Mouse (Mus musculus) liver, embryonic 13.5 days (tissue): ENCODE measurements around the gene Ankrd60. TPM values are rescaled to one million over a fixed set of nuclear protein-coding genes. Genes with fewer than 3 reads are reported as not detected.
A peak's percentile ranks its signal among the peaks of the same experiment; 100 is the strongest.

Experiments
- ATAC-seq: fragments of 200-750 bp; cut with Nextera tagmentation; 2 replicates; pipeline ENCODE4 v1.8.0; 2017; ENCODE audit warnings: low read depth, mild to moderate bottlenecking, moderate number of reproducible peaks, moderate library complexity
- DNase-seq: peaks from one replicate; pipeline ENCODE4 v3.0.0; 2022
- H3K27ac ChIP-seq: fragments of 300-500 bp; sonication (generic); 2 replicates; pipeline ENCODE4 v1.5.1; 2015; ENCODE audit warnings: moderate library complexity, mild to moderate bottlenecking, inconsistent platforms
- H3K27me3 ChIP-seq: fragments of 300-500 bp; sonication (generic); 2 replicates; pipeline ENCODE4 v1.6.1; 2015; ENCODE audit warnings: mild to moderate bottlenecking, inconsistent platforms
- H3K36me3 ChIP-seq: fragments of 300-500 bp; sonication (generic); 2 replicates; pipeline ENCODE4 v1.6.1; 2015; ENCODE audit warnings: mild to moderate bottlenecking, inconsistent platforms
- H3K4me1 ChIP-seq: fragments of 300-500 bp; sonication (generic); replicated peaks from 2 replicates; pipeline ENCODE4 v1.6.1; 2015; ENCODE audit warnings: inconsistent platforms
- H3K4me2 ChIP-seq: fragments of 300-500 bp; sonication (generic); 2 replicates; pipeline ENCODE4 v1.6.1; 2015; ENCODE audit warnings: inconsistent platforms, mild to moderate bottlenecking, moderate library complexity
- H3K4me3 ChIP-seq: fragments of 300-500 bp; sonication (generic); replicated peaks from 2 replicates; pipeline ENCODE4 v1.5.1; 2015; ENCODE audit warnings: mild to moderate bottlenecking, inconsistent platforms
- H3K9ac ChIP-seq: fragments of 300-500 bp; sonication (generic); 2 replicates; pipeline ENCODE4 v1.6.1; 2015; ENCODE audit warnings: mild to moderate bottlenecking, inconsistent platforms
- H3K9me3 ChIP-seq: fragments of 300-500 bp; sonication (generic); replicated peaks from 2 replicates; pipeline ENCODE4 v1.6.1; 2016; ENCODE audit warnings: inconsistent platforms
- WGBS: fragments of 180-500 bp; shearing (Covaris S2); methylation state at CpG from one replicate; pipeline ENCODE4 v1.1.7; 2015; ENCODE audit not compliant: insufficient replicate concordance; 5-methylcytosine and 5-hydroxymethylcytosine counted together
- polyA plus RNA-seq: library from polyadenylated mRNA; unstranded; fragments of >200 nt; fragmentation: Nextera tagmentation; extraction: Ambion mirVana; gene quantifications from 2 replicates; pipeline ENCODE4 v1.2.1, GENCODE M21; 2015

The Ankrd60 gene
- polyA plus RNA-seq, 1 experiment from 2014 or later = not detected

GRCm38 (mm10) chr2:173583455-173583854 is 5.3 kb upstream of the Ankrd60 start:
- H3K9me3 ChIP-seq = no peaks in the 10 kb centered on the region
- peaks cover 52% of the 10 kb centered on the region for H3K4me1 ChIP-seq
- no peak overlapping the region for H3K4me3 ChIP-seq
- H3K27ac ChIP-seq = no peak overlapping the region
- ATAC-seq (no peak), DNase-seq (no peak)
- H3K9ac ChIP-seq = no peak overlapping the region
- WGBS = 31% methylated on average over 5 of the region's 5 CpGs
- H3K36me3 ChIP-seq = no peaks in the 10 kb centered on the region
- H3K27me3 ChIP-seq = peaks cover 84% of the 10 kb centered on the region
- no peak overlapping the region for H3K4me2 ChIP-seq

- peak; percentile 87 for ATAC-seq
- H3K36me3 ChIP-seq = no peaks in the 10 kb centered on the region
- 0 out of 2 replicates have a peak overlapping the region, but pooled peaks have one; percentile 0 for H3K9ac ChIP-seq
- H3K27me3 ChIP-seq = peaks cover 87% of the 10 kb centered on the region
- WGBS = 55% methylated on average over 3 of the region's 3 CpGs
- H3K4me3 ChIP-seq = no peak overlapping the region
- no peak overlapping the region for H3K27ac ChIP-seq
- H3K9me3 ChIP-seq = no peaks in the 10 kb centered on the region
- peak overlapping the region; percentile 7; the same call in 1 of the 2 replicates for H3K4me2 ChIP-seq
- peak; percentile 37 for DNase-seq
- H3K4me1 ChIP-seq = peaks cover 51% of the 10 kb centered on the region
These were observed 4.7 kb upstream of the Ankrd60 start for GRCm38 (mm10) chr2:173582903-173583302.

GRCm38 (mm10) chr2:173581096-173581495 is 2.9 kb upstream of the Ankrd60 start:
- no peak overlapping the region for H3K4me3 ChIP-seq
- H3K27ac ChIP-seq = no peak overlapping the region
- H3K4me2 ChIP-seq = no peak overlapping the region
- H3K27me3 ChIP-seq = peaks cover 88% of the 10 kb centered on the region
- DNase-seq (no peak), ATAC-seq (no peak)
- H3K36me3 ChIP-seq = no peaks in the 10 kb centered on the region
- peaks cover 36% of the 10 kb centered on the region for H3K4me1 ChIP-seq
- no peak overlapping the region for H3K9ac ChIP-seq
- H3K9me3 ChIP-seq = no peaks in the 10 kb centered on the region

DNA sequence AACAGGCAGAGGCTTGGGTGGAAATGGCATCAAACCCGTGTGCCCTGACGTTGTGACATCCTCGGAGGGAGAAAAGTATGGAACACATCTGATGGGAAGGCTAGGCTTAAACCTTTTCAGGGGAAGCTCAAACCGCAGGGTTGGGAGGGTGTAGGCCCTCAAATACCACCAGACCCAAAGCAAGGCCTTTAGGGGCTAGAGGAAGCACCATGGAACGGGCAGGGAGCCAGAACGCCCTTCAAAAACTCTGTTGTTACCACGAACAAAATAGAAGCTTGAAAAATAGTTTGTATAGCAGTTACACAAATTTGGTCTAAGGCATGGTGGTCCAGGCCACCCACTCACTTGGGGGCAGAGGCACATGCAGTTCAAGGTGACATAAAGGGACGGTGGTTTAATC is 430 bp upstream of the Ankrd60 start:
- WGBS = 18% methylated on average over 8 of the region's 8 CpGs
- peaks cover 84% of the 10 kb centered on the region for H3K27me3 ChIP-seq
- ATAC-seq (no peak), DNase-seq (no peak)
- H3K9ac ChIP-seq = no peak overlapping the region
- H3K36me3 ChIP-seq = no peaks in the 10 kb centered on the region
- peak overlapping the region; percentile 32 for H3K4me3 ChIP-seq
- peaks cover 23% of the 10 kb centered on the region for H3K4me1 ChIP-seq
- no peaks in the 10 kb centered on the region for H3K9me3 ChIP-seq
- H3K27ac ChIP-seq = no peak overlapping the region
- peak overlapping the region; percentile 59 for H3K4me2 ChIP-seq

GRCm38 (mm10) chr2:173564179-173564578 is 14.0 kb downstream of the Ankrd60 start:
- ATAC-seq = no peak
- WGBS = 55% methylated on average over 9 of the region's 9 CpGs

DNA sequence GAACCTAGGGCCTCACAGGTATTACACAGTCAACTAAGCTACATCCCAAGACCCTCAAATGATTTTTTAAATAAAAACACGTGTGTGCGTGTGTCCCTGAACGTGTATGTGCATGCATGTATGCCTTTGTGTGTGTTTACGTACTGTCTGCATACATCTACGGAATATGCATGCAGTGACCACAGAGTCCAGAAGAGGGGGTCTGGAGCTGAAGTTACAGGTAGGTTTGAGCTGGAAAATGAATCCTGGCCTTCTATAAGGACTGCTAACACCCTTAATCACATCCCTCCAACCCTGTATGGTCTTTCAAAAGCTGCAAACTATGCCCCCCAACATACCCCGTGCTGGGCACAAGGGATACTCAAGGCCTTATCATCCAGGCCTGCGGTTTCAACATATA is 14.8 kb downstream of the Ankrd60 start:
- Histone ChIP-seq H3K4me1 (no peaks in the 10 kb centered on the region), H3K27ac (no peak overlapping the region), H3K4me2 (no peak overlapping the region), H3K27me3 (no peaks in the 10 kb centered on the region), H3K4me3 (no peak overlapping the region), H3K36me3 (no peaks in the 10 kb centered on the region), H3K9ac (no peak overlapping the region), H3K9me3 (no peaks in the 10 kb centered on the region)
- ATAC-seq (no peak), DNase-seq (no peak)
- WGBS = 61% methylated on average over 7 of the region's 7 CpGs

More at GRCm38 (mm10) chr2:173564179-173564578, 14.0 kb downstream of the Ankrd60 start:
- Histone ChIP-seq H3K9ac (no peak overlapping the region), H3K4me3 (no peak overlapping the region), H3K4me1 (no peaks in the 10 kb centered on the region), H3K36me3 (no peaks in the 10 kb centered on the region), H3K9me3 (no peaks in the 10 kb centered on the region), H3K27ac (no peak overlapping the region), H3K4me2 (no peak overlapping the region), H3K27me3 (no peaks in the 10 kb centered on the region)
- DNase-seq = no peak

GRCm38 (mm10) chr2:173561851-173562442 is 16.2 kb downstream of the Ankrd60 start:
- H3K36me3 ChIP-seq = no peaks in the 10 kb centered on the region
- no peak for ATAC-seq
- no peak overlapping the region for H3K9ac ChIP-seq
- no peak overlapping the region for H3K4me3 ChIP-seq
- H3K4me2 ChIP-seq = no peak overlapping the region
- DNase-seq = no peak
- no peaks in the 10 kb centered on the region for H3K27me3 ChIP-seq
- no peaks in the 10 kb centered on the region for H3K9me3 ChIP-seq
- no peak overlapping the region for H3K27ac ChIP-seq
- WGBS = 28% methylated on average over 5 of the region's 5 CpGs
- no peaks in the 10 kb centered on the region for H3K4me1 ChIP-seq

DNA sequence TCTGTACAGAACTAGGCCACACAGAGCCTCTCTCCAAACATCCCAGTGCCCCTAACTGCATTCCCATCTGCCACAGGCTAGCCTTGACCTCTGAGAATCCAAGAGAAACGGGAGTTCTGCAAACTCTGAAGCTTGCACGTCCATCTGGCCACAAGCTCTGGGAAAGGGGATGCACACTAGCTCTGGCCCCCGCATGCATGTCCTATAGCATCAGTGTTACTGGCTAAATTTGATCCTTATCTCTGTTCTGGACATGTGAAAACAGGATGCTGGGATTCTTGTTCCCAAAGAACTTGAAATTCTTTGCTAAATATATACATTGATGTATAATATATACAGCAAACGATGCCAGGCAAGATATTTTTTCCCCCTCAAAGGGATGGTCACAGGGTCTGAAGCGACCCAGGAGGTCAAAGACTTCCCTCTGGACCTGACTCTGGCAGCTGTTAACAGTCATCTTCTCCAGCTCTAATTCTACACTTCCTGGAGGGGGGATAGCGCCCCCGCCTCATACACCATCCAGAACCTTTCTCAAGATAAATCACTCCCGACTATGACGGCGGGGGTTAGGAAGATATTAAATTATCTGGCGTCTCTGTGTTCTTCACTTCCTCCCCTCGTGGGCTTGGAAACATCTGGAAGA is 19.3 kb downstream of the Ankrd60 start:
- H3K36me3 ChIP-seq = no peaks in the 10 kb centered on the region
- 51% methylated on average over 12 of the region's 12 CpGs for WGBS
- DNase-seq (no peak), ATAC-seq (no peak)
- H3K9ac ChIP-seq = no peak overlapping the region
- peaks cover 5% of the 10 kb centered on the region; the same call in 1 of the 2 replicates for H3K27me3 ChIP-seq
- H3K27ac ChIP-seq = no peak overlapping the region
- H3K9me3 ChIP-seq = no peaks in the 10 kb centered on the region
- H3K4me3 ChIP-seq = no peak overlapping the region
- H3K4me2 ChIP-seq = no peak overlapping the region
- no peaks in the 10 kb centered on the region for H3K4me1 ChIP-seq

DNA sequence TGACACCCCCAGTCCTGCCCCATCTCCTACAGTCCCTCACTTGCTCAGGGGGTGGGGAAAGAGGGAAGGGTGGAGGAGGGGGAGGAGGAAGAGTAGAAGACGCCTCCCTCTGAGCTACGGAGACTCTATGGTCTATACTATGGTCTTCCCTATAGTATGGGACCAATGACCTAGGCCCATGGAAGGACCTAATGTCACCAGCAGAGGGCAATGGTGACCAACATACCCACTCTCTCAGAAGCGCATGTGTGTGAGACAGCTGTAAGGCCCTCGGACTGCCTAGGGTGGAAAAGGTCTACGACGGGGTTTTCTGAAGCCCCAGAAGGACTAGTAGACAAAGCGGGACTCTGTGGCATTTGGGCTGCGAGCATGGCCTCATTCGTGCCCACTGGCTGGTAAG is 24.3 kb downstream of the Ankrd60 start:
- Histone ChIP-seq H3K4me3 (no peak overlapping the region), H3K9ac (no peak overlapping the region), H3K4me1 (no peaks in the 10 kb centered on the region), H3K36me3 (no peaks in the 10 kb centered on the region), H3K9me3 (no peaks in the 10 kb centered on the region), H3K27me3 (peaks cover 8% of the 10 kb centered on the region; the same call in 1 of the 2 replicates), H3K27ac (no peak overlapping the region), H3K4me2 (no peak overlapping the region)
- ATAC-seq (peak; percentile 55; the same call in 1 of the 2 replicates), DNase-seq (no peak)
- WGBS = 36% methylated on average over 9 of the region's 9 CpGs

DNA sequence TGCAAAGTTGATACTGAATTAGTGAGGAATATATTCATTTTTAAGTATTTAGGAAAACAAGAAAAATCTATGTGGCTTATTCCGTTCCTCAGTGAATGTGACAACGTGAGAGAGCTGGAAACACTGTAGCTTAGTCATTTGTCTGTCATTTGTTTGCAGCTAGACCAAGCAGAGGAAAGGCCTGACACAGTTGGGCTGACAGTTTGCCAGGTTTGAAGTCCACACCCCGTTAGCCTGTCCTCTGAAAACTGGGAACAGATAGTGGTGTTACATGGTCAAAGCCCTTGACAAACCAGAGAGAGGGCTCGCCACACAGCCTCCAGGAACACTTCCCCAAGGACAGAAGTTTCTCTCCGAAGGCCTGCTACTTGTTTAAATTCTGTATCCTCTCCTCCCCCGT is 27.5 kb downstream of the Ankrd60 start:
- Histone ChIP-seq H3K36me3 (no peaks in the 10 kb centered on the region), H3K4me1 (no peaks in the 10 kb centered on the region), H3K4me3 (no peak overlapping the region), H3K9me3 (no peaks in the 10 kb centered on the region), H3K4me2 (no peak overlapping the region), H3K27me3 (peaks cover 8% of the 10 kb centered on the region; the same call in 1 of the 2 replicates), H3K27ac (no peak overlapping the region), H3K9ac (no peak overlapping the region)
- WGBS = 43% methylated on average over 6 of the region's 6 CpGs
- DNase-seq (no peak), ATAC-seq (no peak)

DNA sequence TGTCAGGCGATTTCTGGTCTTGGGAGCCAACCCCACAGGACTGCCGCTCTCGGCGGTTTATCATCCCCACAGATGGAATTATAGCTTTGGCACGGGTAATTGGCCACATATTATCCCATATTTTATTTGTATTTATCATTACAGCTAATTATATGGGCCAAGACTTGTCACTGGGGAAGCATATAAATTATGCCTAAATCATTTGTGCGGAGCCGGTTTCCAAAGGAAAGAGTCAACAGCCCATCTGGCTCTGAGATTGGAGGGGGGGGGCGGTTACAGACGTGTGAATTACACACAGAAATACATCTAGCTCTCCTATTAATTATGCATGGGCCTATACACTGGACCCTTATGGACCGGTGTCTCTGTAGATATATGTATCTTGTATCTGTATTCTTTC is 28.9 kb downstream of the Ankrd60 start:
- Histone ChIP-seq H3K4me1 (no peaks in the 10 kb centered on the region), H3K4me2 (no peak overlapping the region), H3K27me3 (peaks cover 3% of the 10 kb centered on the region; the same call in 1 of the 2 replicates), H3K4me3 (no peak overlapping the region), H3K36me3 (no peaks in the 10 kb centered on the region), H3K9me3 (no peaks in the 10 kb centered on the region), H3K9ac (no peak overlapping the region), H3K27ac (no peak overlapping the region)
- no peak for ATAC-seq
- no peak for DNase-seq
- WGBS = 72% methylated on average over 10 of the region's 10 CpGs
